Mouse (Mus musculus): ENCODE measurements around the gene Pogk.

The Pogk gene

DNA sequence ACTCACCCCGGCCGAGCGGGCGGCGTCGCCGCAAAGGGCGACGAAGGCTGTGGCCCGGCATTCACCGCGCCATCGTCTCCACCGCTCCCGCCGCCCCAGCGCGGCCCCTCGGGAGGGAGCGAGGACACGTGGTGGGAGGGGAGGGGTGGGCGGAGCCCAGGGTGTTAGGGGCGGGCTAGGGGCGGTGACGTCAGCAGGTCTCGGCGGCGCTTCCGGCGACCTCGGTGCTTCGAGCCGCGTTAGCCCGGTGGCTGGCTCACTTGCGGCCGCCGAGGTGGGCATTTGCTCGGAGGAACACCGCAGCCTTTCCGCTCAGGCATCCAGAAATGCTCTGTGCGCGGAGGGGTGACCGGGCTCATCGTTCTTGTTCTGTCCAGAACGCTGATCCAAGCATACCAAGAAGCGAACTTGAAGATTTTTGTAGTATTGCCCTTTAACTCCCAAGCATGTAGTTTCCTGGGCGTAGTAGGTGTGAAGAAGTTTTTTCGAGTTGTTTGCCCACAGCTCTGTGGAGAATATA lies at the start of gene Pogk:
Gene Pogk, minus strand, starts transcription at position 163 of the 520 bp plus-strand sequence.
- peak; percentile 95 for DNase-seq

DNA sequence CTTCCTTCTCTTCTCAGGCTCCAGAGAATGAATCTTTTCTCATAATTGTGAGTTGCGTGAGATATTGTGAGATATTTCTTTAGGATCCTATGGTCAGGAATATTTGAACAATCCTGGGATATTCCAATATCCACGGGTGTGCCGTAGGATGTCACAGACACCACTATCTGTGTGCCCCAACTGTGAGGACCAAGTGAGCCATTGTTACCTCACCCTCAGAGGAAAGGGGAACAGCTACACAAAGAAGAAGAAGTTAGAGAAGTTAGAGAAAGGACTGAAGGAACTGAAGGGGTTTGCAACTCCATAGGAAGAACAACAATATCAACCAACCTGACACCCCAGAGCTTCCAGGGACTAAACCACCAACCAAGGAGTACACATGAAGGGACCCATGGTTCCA lies 32.3 kb upstream of the Pogk start:
- no peak for DNase-seq

DNA sequence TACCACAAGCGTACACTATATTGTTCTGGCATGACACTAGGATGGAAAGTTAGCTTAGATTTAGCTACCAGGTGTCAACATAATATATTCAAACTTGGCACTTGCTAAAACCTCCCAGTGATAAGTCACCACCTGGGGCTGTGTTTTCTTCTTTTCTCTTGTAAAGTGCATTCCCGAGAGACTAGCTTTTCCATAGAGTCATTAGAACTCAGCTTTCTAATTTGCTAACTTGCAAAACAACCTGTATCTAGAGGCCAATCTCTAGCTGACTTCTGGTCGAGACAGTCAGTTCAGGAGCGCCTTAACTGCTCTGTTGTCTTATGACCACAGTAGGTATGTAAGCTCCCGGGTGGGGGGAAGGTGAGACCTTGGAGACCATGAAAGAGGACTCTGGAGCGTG lies 29.8 kb upstream of the Pogk start:
- DNase-seq, result no peak

DNA sequence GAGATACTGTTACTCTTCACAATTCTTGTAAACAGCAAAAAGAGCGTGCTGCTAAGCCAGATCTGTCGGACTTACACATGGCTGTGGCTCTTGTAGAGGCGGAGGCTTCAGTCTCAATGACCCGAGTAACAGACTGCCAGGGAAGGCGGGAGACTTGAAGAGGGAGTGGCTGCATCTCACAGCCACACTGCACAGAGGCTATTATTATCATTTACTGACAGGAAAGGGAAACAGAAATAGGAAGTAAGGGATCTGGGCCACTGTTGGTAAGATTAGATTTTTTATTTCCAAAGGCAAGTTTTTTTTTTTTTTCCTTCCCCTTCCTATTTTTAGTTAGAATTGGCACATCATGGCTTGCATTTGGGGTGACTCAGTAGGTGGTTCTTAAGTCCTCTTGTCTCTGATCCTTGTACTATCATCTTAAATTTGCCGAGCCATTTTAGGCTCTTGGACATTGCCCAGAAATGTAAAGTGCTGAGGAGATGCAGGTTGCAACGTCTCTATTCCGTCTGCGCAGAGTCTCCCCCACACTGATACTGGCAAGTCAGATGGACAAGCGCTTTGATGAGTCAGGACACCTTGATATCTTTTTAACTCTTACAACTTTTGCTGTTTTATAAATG lies 20.3 kb upstream of the Pogk start:
- DNase-seq, result no peak

DNA sequence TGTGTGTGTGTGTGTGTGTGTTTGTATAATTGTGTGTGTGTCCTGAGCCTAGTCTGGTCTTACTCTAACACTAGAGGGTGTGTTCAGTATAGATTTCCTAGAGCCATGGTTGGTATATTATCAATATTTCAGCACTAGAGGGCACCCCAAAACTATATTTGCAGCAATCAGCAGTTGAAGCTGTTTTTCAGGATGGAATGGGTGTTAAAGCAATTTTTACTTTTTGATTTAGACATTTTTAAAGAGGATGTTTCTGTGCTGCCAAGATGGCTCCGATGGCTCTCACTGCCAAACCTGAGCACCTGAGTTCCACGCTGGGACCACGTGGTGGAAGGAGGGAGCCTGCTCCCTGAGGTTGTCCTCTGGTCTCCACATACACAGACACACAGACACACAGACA lies 19.4 kb upstream of the Pogk start:
- DNase-seq, result peak; percentile 32

DNA sequence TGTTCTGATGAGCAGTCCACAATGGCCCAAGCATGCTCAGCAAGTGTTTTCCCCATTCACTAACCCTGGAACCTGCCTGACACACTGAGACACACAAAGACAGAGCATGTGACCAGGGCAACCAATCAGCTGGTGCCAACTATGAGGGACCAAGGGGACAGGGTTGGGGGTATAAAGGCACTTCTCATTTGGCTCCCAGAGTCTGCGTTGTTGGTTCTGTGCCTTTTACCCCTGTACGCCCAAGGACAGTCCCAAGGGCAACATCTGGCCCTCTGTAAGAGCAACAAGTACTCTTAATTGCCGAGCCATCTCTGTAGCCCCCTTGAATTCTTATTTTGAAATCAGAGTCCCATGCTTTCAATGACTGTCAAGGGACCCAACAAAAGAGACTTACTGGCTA lies 2.6 kb upstream of the Pogk start:
- no peak for DNase-seq

DNA sequence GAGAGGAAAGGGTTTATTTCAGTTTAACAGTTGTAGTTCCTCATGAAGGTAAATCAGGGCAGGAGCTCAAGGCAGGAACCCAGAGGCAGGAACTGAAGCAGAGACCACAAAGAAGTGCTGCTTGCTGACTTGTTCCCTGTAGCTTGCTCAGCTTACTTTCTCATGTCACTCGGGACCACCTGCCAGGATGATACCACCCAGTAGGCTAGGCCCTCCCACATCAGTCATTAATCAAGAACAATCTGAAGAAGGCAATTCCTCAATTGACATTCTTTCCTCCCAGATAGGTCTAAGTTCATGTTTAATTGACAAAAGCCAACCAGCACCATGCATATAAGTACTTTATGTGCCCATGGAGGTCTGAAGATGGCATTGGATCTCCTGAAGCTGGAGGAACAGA lies 1.9 kb upstream of the Pogk start:
- DNase-seq, result no peak

DNA sequence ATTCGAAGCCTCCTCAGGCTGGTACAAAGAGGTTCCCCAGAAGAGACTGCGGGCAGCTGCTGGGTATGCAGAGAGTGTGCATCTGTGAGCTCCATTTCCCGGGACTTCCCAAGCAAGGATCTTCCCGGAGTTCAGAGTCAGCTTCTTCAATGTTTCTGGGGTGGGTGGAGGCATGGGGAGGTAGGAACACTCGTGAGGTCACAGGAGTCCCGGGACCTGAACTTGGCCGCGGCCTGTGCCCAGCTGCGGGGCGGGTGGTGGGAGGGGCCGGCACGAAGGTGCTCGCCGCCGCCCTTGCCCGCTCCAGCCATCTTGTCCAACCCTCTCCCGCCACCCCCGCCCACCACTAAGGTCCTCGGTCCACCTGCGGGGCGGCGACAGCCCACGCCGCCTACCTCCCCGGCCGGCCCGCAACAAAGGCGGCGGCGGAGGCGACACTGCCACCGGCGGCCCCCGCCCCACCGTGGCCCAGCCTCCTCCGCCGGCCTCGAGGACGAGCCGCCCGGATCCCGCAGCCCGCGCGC lies 424 bp downstream of the Pogk start:
- DNase-seq, result peak; percentile 60

DNA sequence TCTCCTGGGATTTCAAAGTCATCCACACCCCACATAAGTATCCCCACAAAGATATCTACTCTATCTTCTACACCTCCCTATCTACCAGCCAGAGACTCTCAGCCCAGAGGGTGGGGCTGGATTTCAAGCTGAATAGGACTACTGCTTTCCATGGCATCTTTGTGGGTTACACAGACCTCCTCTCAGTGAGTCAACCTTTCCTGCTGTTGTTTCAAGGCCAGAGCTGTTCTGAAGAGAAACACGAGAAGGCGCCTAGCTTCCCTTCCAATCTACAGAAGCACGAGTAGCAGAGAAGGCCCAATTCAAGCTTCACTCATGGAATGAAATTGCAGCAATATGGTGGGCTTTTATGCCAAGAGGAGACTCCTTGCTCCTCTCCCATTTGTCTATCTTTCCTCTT lies 5.8 kb downstream of the Pogk start:
- DNase-seq, result no peak

DNA sequence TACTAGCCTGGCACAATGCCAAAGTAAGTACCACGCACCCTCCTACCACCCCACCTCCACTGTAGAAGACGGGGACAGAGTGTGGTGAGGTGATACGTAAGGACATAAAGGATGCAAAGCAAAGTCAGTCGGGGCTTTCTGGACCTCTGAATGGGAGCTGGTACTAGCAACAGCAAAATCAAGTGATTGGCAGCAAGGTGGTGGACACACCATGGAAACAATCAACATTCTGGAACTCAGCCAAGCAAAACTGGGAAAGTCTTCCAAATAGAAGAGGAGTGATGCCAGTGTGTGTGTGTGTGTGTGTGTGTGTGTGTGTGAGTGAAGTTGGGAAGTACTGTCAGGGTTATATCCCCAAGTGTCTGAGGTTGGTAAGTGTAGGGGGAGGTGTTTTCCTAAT lies 7.7 kb downstream of the Pogk start:
- DNase-seq, result no peak

DNA sequence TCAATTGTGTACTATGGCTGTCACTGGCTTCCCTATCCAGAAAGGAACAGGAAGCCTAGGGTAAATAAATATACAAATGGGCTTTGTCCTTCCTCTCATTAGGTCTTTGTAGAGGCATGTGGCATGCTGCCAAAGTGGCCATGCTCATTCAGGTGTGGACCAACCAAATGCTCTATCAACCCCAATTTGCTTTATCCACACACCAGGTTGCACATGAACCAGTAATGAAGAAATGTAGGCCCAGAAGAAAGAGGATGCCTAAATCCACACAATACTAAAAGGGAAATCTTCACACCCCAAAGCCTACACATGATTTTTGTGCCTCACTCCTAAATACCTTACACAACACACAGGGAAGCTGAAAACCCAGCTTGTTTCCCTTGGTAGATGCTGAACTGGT lies 8.2 kb downstream of the Pogk start:
- no peak for DNase-seq

DNA sequence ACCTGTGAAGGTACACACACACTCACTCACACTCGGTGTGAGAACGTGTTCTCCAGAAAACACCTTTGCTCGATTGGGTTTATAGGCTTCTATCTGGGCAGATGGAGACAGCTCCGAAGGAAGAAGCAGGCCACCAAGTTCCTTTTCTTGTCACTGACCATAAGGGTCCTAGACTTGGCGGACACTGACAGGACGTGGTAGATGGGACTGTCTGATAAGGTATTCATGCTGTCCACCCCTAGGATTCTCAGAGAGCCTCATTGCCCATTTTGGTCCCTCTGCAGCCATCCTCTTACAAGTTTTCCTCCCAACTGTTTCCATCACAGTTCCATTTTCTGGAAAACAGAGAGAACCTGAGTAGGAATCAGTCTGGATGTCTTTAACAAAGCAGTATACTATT lies 13.3 kb downstream of the Pogk start:
- DNase-seq, result no peak

DNA sequence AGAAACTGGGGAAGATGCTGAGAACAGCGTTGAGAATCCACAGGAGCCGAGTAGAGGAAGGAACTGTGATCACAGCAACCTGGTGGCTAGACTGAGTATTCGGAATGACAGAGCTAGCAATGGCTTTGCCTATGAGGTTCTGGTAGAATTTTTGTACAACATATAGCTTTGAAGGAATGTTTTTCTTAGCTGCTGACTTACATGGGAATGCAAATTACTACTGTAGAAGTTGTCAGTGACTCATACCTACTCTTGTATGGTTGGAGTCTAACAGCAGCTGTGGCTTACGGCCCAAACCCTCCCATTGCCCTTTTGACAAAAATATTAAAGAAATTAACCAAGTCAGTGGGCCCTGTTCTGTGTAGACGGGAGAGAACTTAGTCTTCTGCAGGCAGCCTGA lies 14.0 kb downstream of the Pogk start:
- no peak for DNase-seq

DNA sequence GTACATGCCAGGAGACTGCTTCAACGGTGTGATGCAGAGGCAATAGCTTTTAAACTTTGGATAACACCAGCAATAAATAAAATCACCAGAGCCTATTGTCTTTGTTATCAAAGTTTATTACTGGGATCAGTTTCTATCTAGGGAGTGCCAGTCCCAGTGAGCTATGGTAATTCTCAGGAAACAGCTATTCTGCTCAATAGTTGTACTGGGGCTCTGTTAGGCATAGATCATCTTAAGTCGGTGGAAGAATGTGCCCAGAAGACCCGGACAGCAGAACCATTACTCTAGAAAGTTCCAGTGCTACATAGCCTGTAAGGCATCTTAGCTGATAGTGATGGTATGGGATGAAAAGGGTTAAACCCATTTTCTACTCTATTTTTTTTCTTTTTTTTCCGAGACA lies 14.9 kb downstream of the Pogk start:
- no peak for DNase-seq

DNA sequence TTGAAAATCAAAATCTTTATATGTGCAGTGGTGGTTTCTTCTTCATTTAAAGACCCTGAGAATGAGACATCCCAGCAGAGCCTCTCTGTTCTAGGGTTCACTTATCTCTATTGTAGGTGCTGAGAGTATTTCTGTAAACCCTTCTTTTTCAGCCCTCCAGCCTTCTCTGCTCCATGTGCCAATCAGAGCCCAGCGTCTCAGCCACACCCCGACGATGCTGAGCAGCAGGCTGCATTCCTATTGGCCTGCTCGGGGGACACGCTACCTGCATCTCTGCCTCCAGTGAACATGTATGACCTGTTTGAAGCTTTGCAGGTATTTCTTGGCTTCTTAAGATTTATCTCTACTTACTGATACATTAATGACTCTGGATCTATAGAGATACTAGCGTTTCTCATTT lies 18.0 kb downstream of the Pogk start:
- no peak for DNase-seq

DNA sequence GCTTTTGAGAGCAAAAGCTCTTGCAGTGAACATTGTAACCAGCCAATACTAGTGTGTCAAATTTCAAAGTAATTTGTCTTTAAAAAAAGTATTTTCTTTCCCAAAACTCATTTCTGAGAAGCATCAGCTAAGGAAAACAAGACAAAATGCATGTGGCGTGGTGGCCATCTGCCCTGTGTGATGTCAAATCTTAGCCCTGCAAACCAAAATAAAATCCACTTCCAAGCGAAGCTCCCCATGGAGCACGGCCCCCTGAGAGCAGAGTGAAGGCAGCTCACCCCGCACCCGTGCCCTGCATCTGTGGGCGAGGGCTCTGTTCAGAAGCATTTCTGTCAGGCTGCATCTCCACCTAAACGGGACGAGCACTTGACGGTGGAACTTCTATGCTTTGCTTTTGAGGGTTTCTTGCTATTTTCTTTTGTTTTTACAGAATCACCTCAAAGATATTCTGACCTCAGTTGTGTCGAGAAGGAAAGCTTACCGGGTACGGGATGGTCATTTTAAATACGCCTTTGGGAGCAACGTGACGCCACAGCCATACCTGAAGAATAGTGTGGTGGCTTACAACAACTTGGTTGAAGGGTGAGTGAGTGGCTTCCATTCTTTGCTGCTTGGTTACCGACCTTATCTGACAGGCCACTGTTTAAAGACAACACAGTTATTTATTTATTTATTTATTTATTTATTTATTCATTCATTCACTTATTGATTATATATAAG lies 20.1 kb downstream of the Pogk start:
- no peak for DNase-seq

DNA sequence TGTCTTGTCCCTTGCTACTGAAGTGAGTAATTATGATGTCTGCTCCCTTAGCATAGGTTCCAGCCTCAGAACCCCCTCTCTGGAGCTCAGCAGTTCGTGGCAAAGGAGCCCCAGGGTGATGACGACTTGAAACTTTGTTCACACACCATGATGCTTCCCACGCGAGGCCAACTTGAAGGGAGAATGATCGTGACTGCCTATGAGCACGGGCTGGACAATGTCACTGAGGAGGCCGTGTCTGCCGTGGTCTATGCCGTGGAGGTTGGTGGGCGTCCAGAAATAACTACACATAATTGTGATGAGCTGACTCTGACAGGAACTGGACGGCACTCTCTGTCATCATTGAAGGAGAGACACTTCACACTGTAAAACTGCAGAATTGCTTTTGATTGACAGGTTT lies 21.2 kb downstream of the Pogk start:
- DNase-seq, result no peak

DNA sequence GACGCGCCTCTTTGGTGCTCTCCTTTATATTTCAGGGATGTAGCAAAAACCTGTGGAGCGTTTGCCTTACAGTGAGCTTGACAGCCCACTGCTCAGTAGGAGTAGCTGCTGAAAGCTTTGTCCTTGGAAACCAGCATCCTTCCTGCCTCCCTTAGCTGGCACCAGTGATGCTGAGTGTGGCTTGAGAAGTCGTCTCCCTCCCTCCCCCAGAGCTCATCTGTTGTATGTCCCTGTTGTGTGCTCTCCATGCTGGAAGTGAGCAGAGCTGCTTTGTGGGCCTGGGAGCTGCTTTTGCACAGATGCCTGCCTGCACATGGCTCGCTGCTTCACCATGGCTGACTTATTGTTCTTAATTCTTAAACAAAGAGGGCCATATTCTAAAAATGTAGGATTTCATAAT lies 24.2 kb downstream of the Pogk start:
- no peak for DNase-seq

DNA sequence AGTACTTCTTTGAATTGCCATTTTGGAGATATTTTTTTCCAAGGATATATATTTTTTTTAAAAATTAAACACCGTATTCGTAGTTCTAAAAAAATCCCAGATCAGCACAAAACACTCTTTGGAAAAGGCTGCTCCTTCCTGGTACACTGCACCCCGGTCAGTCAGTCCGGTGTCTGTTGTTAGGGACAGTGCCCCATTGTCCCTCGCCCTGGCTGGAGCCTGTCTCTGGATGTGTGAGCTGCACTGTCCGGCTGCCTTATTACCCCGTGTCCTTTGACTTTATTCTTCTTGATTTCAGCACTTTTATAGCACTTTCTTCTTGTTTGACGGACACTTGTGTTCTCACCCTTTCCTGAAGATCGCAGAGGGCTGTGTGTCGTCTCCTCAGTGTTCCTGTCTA lies 25.0 kb downstream of the Pogk start:
- no peak for DNase-seq

DNA sequence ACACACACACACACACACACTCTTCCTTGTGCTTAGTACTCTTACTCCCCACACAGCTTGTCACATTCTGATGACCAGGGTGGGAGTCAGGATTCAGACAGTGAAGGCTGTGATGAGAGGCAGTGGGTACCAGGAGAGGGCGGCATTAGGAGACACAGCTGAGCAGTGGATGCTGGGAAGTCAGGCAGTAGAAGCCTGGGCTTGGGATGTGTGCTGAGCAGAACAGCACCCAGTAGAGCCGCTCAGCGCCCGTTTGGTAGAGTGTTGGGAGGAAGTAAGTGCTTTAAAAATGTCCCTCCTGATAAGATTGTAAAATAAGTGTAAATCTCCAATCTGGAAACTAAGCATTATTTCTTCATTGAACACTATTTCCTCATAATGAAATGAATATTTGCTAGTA lies 27.0 kb downstream of the Pogk start:
- DNase-seq, result no peak

DNA sequence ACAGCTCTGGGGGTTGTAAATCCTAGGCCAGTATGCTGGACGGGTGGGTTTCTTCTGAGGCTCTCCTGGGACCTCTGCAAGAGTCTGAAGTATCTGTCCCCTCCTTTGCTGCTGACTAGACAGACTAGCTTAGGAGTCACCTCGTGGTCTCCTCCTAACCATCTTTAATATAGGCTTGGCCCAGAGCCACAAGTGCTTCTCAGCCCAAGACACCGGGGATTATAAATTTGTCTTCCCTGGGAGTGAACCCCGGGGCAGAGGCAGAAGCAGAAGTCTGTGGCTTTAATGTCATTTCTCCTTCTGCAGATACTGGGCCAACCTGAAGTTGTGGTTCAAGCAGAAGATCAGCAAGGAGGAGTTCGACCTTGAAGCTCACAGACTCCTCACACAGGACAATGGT lies 27.8 kb downstream of the Pogk start:
- no peak for DNase-seq

DNA sequence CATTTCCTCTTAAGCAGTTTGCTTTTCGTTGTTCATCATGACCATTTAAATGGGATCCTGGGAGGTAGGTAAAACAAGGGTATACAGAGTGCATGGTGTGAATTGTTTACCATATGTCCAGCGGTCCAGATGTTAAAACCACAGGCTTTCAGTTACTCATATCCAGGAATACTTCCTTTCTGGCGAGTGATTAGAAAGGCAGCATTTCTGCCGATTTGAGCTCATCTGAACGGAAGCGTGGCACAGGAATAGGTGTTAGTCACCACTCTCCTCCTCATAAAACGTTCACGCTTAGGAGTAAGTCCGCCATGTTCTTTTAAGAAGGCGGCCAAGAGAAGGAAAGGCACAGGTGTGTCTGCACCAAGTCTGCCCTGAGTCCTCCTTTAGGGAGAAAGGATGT lies 28.3 kb downstream of the Pogk start:
- DNase-seq, result no peak

DNA sequence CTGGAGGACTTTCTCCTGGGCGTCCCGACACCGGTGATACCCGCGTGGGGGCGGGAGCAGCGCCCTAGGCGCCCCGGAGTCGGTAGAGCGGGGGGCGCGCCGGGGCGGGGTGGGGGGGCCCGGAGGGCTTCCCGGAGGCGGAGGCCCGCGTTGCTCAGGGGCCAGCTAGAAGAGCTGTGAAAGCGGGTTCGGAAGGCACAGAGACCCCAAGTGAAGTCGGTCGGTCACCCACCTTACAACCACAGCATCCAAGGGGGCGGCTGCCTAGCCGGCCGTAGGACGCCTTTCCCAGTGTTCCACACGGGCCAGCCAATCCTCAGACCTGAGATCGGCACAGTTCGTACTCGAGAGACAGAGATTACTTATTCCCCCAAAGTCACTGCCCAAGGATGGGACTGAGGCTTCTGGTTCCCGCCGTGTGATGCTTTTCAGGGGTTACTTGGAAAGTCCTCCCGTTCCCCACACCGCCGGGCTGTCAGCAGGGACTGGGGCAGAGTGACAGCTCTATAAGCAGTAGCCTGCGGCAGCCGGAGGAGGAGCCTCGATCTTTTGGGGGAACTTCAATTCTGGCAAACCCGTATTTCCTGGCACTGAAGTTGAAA lies 29.9 kb downstream of the Pogk start:
- peak; percentile 80 for DNase-seq

DNA sequence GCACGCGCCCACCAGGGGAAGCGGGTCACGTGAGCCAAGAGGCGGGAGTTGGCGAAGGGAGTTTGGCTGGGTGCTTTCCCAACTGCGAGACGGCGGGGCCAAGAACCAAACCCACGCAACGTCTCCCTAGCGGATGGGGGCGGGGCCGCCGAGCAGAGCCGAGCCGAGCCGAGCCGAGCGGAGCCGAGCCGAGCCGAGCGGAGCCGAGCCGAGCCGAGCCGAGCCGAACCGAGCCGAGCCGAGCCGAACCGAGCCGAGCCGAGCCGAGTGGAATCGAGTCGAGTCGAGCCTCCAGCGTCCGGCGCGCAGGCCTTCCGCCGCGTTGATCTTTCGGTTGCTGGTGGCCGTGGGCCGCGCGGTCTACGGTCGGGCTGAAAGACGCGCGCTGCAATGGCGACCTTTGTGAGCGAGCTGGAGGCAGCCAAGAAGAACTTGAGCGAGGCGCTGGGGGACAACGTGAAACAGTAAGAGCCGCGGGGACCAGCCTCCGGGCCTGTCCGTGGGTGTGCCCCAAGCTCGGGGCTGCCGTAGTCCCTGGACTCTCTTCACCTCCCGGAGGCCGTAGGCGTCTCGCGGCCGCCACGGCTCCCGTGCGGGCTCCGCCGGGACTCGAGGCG lies 30.5 kb downstream of the Pogk start, which contains the start of gene Tada1:
Gene Tada1, plus strand, starts transcription at position 85 of the 617 bp plus-strand sequence.
- DNase-seq, result peak; percentile 94

Data from embryo, embryonic 11 days (tissue).